In genomic region chr19:25665486-25666339, GRCm38 (mm10) we compare ENCODE assay signal across 10 mouse cellular contexts. TPM values are rescaled to one million over a fixed set of nuclear protein-coding genes. Genes with fewer than 3 reads are reported as not detected.
DNase-seq lines count a peak whose midpoint lies in the region; ATAC-seq and TF ChIP-seq lines count a peak whose summit lies in the region.
"Had no signal": no experiment of that assay in that cellular context is flagged by ENCODE, and none has a peak within 500 bp of the region (broad histone marks: within the 10 kb centered on the region; RNA-seq: fewer than 3 reads in every experiment).

No protein-coding gene starts in this region.

- peak overlapping the region; percentile 8 to 14; a peak in 2 of 4 replicates for H3K4me3 ChIP-seq in heart, embryonic 14.5 days (ENCODE audit: control insufficient read depth in 1 of 2, insufficient read depth in 1 of 2, low read depth in 1 of 2, low read length in 2 of 2)
- H3K4me3 ChIP-seq in limb, embryonic 14.5 days (replicated peaks; ENCODE audit: low read length) = peak overlapping the region; percentile 11; the same call in 1 of the 2 replicates

- no peaks in the 10 kb centered on the region for H3K9me3 ChIP-seq in heart, embryonic 14.5 days (ENCODE audit: control insufficient read depth, low read length)
- H3K9me3 ChIP-seq in limb, embryonic 14.5 days (ENCODE audit: control insufficient read depth, low read length) = no peaks in the 10 kb centered on the region

- peak overlapping the region; percentile 41 for H3K4me2 ChIP-seq in heart, embryonic 14.5 days (ENCODE audit: low read length)
- peak overlapping the region; percentile 29 for H3K4me2 ChIP-seq in limb, embryonic 14.5 days (replicated peaks; ENCODE audit: low read depth, low read length, severe bottlenecking)

- no peak overlapping the region for H3K27ac ChIP-seq in heart, embryonic 14.5 days (replicated peaks in 1 of 2; ENCODE audit: control insufficient read depth in 1 of 2, insufficient read depth in 1 of 2, low read depth in 2 of 2, low read length in 2 of 2)
- H3K27ac ChIP-seq in limb, embryonic 14.5 days (replicated peaks; ENCODE audit: low read depth, low read length) = no peak overlapping the region

- DNase-seq in heart, adult 18-20 months = no peak
- DNase-seq in thymus, postnatal 4 days = peak; percentile 16
- DNase-seq in thymus, postnatal 25 days = no peak
- peak; percentile 38 for DNase-seq in limb, embryonic 14.5 days (ENCODE audit: low spot score)
- DNase-seq in Muller cell, postnatal 12 days (ENCODE audit: inconsistent ontology term) = no peak
- DNase-seq in urinary bladder, postnatal 10 days (ENCODE audit: low spot score) = no peak
- DNase-seq in layer of hippocampus, adult 18-20 months (ENCODE audit: low spot score in 2 of 2) = no peak

- no peak for TF ChIP-seq POLR2A in limb, embryonic 14.5 days (IDR thresholded peaks at IDR 0.05; ENCODE audit: borderline replicate concordance, extremely low read depth, insufficient read depth, insufficient read length)

- H3K36me3 ChIP-seq in heart, embryonic 14.5 days (ENCODE audit: control insufficient read depth, insufficient read depth, low read length) = no peaks in the 10 kb centered on the region
- H3K36me3 ChIP-seq in limb, embryonic 14.5 days (ENCODE audit: control insufficient read depth, insufficient read depth, low read length) = no peaks in the 10 kb centered on the region

- H3K9ac ChIP-seq in heart, embryonic 14.5 days (ENCODE audit: low read length) = no peak overlapping the region
- H3K9ac ChIP-seq in limb, embryonic 14.5 days (ENCODE audit: low read depth, low read length, severe bottlenecking) = no peak overlapping the region

- peaks cover 0 to 3% of the 10 kb centered on the region in 2 experiments; a peak in 2 of 4 replicates for H3K4me1 ChIP-seq in heart, embryonic 14.5 days (ENCODE audit: control insufficient read depth in 2 of 2, insufficient read depth in 2 of 2, low read length in 2 of 2)
- H3K4me1 ChIP-seq in limb, embryonic 14.5 days (ENCODE audit: control insufficient read depth, insufficient read depth, low read length) = peaks cover 9% of the 10 kb centered on the region; the same call in 1 of the 2 replicates

- H3K27me3 ChIP-seq in heart, embryonic 14.5 days (ENCODE audit: control insufficient read depth, insufficient read depth, low read length) = peaks cover 75% of the 10 kb centered on the region
- H3K27me3 ChIP-seq in limb, embryonic 14.5 days (ENCODE audit: control insufficient read depth, insufficient read depth, low read length) = peaks cover 62% of the 10 kb centered on the region

- WGBS in heart, embryonic 14.5 days = 5% methylated on average over 31 of the region's 31 CpGs
- 3% methylated on average over 31 of the region's 31 CpGs for WGBS in limb, embryonic 14.5 days

- no peak for ATAC-seq in heart, embryonic 14.5 days (ENCODE audit: insufficient number of reproducible peaks, insufficient read depth, low FRiP score, low read depth)
- ATAC-seq in limb, embryonic 14.5 days (ENCODE audit: low FRiP score, low read depth) = 0 out of 2 replicates have a peak, but pooled peaks have one; percentile 17

RNA-seq across cellular contexts. Expression of gene Dmrt2, which starts 6.5 kb away (rescaled TPM):
- 0.13 and 0.59 TPM in 2 replicates for polyA plus RNA-seq in heart, embryonic 14.5 days (2014; fragmentation: Nextera tagmentation; extraction: Ambion mirVana)
- total RNA-seq in heart, adult 18-20 months (2021) = under 1 TPM; 0.17 to 0.44 TPM
- polyA plus RNA-seq in limb, embryonic 14.5 days (2012; rRNA removed) = 32.6 and 35.7 TPM in 2 replicates
- polyA plus RNA-seq in limb, embryonic 14.5 days (2014; fragmentation: Nextera tagmentation; extraction: Ambion mirVana) = 22.6 and 27.1 TPM in 2 replicates
- total RNA-seq in layer of hippocampus, adult 18-20 months (2021) = under 1 TPM; 0.79 to 0.81 TPM

RNA-seq across cellular contexts. Expression of gene Dmrt3, which starts 55.6 kb away (rescaled TPM):
- 0.11 TPM in 1 of 2 replicates, not detected in the other for polyA plus RNA-seq in heart, embryonic 14.5 days (2014; fragmentation: Nextera tagmentation; extraction: Ambion mirVana)
- under 1 TPM in 1 of 2 experiments, not detected in 1; 0.15 TPM for total RNA-seq in heart, adult 18-20 months (2021)
- 0.28 and 0.29 TPM in 2 replicates for polyA plus RNA-seq in limb, embryonic 14.5 days (2012; rRNA removed)
- 0.19 and 0.21 TPM in 2 replicates for polyA plus RNA-seq in limb, embryonic 14.5 days (2014; fragmentation: Nextera tagmentation; extraction: Ambion mirVana)
- total RNA-seq in layer of hippocampus, adult 18-20 months (2021) = under 1 TPM; 0.54 to 0.63 TPM
- total RNA-seq: gastrocnemius, adult 8-10 months; liver, adult 2 months had no signal
- polyA plus RNA-seq: liver, adult 2 months had no signal

Comparison
In these comparisons a context has a peak if more than half of its experiments do, and no peak if none do; other contexts are left out.
1. DNase-seq: peak in thymus, postnatal 4 days (single experiment) and limb, embryonic 14.5 days (single experiment); none in heart, adult 18-20 months (0 of 2), thymus, postnatal 25 days (single experiment), Muller cell, postnatal 12 days (single experiment), urinary bladder, postnatal 10 days (single experiment) and layer of hippocampus, adult 18-20 months (0 of 2).